Mouse (Mus musculus): ENCODE data around the gene Zfp568. TPM values are rescaled to one million over a fixed set of nuclear protein-coding genes. Genes with fewer than 3 reads are reported as not detected.
A peak's percentile ranks its signal among the peaks of the same experiment; 100 is the strongest.
"Not testable (repeated sequence)": the region's sequence is repeated elsewhere in the genome, so short reads cannot be mapped to it uniquely, and the experiment has no call there.

The Zfp568 gene
- total and polyA plus RNA-seq, 2 experiments from 2014 or later, result 2.1 to 7.3 TPM

- peak within 1 kb of the TSS; percentile 94 for H3K27ac ChIP-seq (ENCODE audit: low read depth, low read length)
- H3K4me2 ChIP-seq (ENCODE audit: low read depth), result peak within 1 kb of the TSS; percentile 57
- no peaks in the 10 kb centered on the region for H3K9me3 ChIP-seq (ENCODE audit: low read length)
- peak; percentile 87 for ATAC-seq
- H3K27me3 ChIP-seq (ENCODE audit: insufficient read depth, low read length), result no peaks in the 10 kb centered on the region
- peak within 1 kb of the TSS; percentile 89 for H3K9ac ChIP-seq
- no peaks in the 10 kb centered on the region; the same call in 1 of the 2 replicates for H3K36me3 ChIP-seq (ENCODE audit: insufficient read depth)
- 3% methylated on average over 52 of the region's 52 CpGs for WGBS
- DNase-seq, result peak; percentile 85
- H3K4me1 ChIP-seq (ENCODE audit: insufficient read depth), result peaks cover 6% of the 10 kb centered on the region
- peak; percentile 36 for TF ChIP-seq CTCF (IDR thresholded peaks at IDR 0.05; ENCODE audit: low read depth)
- H3K4me3 ChIP-seq (ENCODE audit: low read depth, low read length), result peak within 1 kb of the TSS; percentile 64
Observed at GRCm38 (mm10) chr7:29953513-29954401, 30.0 kb upstream of the Zfp568 start, which contains the start of gene Zfp74. Gene Zfp74, minus strand, starts transcription at chr7:29954089.

- Histone ChIP-seq H3K4me3 (ENCODE audit: low read depth, low read length) (peak overlapping the region; percentile 64; the same call in 1 of the 2 replicates), H3K27ac (ENCODE audit: low read depth, low read length) (no peak overlapping the region), H3K27me3 (ENCODE audit: insufficient read depth, low read length) (no peaks in the 10 kb centered on the region), H3K9me3 (ENCODE audit: low read length) (no peaks in the 10 kb centered on the region), H3K36me3 (ENCODE audit: insufficient read depth) (no peaks in the 10 kb centered on the region), H3K9ac (no peak overlapping the region), H3K4me2 (ENCODE audit: low read depth) (peak overlapping the region; percentile 57; the same call in 1 of the 2 replicates), H3K4me1 (ENCODE audit: insufficient read depth) (peaks cover 6% of the 10 kb centered on the region)
- TF ChIP-seq CTCF (IDR thresholded peaks at IDR 0.05; ENCODE audit: low read depth), result peak; percentile 64
- ATAC-seq (no peak), DNase-seq (peak; percentile 43)
- WGBS, result 18% methylated on average over 4 of the region's 4 CpGs
Observed at GRCm38 (mm10) chr7:29954731-29955130, 29.0 kb upstream of the Zfp568 start.

- Histone ChIP-seq H3K9ac (no peak overlapping the region), H3K9me3 (ENCODE audit: low read length) (no peaks in the 10 kb centered on the region), H3K4me2 (ENCODE audit: low read depth) (no peak overlapping the region), H3K27me3 (ENCODE audit: insufficient read depth, low read length) (no peaks in the 10 kb centered on the region), H3K4me3 (ENCODE audit: low read depth, low read length) (no peak overlapping the region), H3K36me3 (ENCODE audit: insufficient read depth) (no peaks in the 10 kb centered on the region), H3K27ac (ENCODE audit: low read depth, low read length) (no peak overlapping the region), H3K4me1 (ENCODE audit: insufficient read depth) (peaks cover 6% of the 10 kb centered on the region)
- DNase-seq, result no peak
- no peak for ATAC-seq
- WGBS, result 68% methylated on average over 10 of the region's 10 CpGs
- TF ChIP-seq CTCF (IDR thresholded peaks at IDR 0.05; ENCODE audit: low read depth), result no peak
Observed at GRCm38 (mm10) chr7:29956257-29956656, 27.5 kb upstream of the Zfp568 start.

- TF ChIP-seq CTCF (IDR thresholded peaks at IDR 0.05; ENCODE audit: low read depth), result no peak
- no peak for ATAC-seq
- no peak for DNase-seq
- Histone ChIP-seq H3K4me3 (ENCODE audit: low read depth, low read length) (no peak overlapping the region), H3K27me3 (ENCODE audit: insufficient read depth, low read length) (no peaks in the 10 kb centered on the region), H3K9me3 (ENCODE audit: low read length) (no peaks in the 10 kb centered on the region), H3K4me1 (ENCODE audit: insufficient read depth) (no peaks in the 10 kb centered on the region), H3K36me3 (ENCODE audit: insufficient read depth) (no peaks in the 10 kb centered on the region), H3K4me2 (ENCODE audit: low read depth) (no peak overlapping the region), H3K9ac (no peak overlapping the region), H3K27ac (ENCODE audit: low read depth, low read length) (no peak overlapping the region)
- 89% methylated on average over 11 of the region's 11 CpGs for WGBS
Observed at GRCm38 (mm10) chr7:29958125-29958724, 25.5 kb upstream of the Zfp568 start.

- no peaks in the 10 kb centered on the region for H3K9me3 ChIP-seq (ENCODE audit: low read length)
- H3K9ac ChIP-seq, result no peak overlapping the region
- 65% methylated on average over 3 of the region's 3 CpGs for WGBS
- no peak for TF ChIP-seq CTCF (IDR thresholded peaks at IDR 0.05; ENCODE audit: low read depth)
- H3K4me1 ChIP-seq (ENCODE audit: insufficient read depth), result no peaks in the 10 kb centered on the region
- H3K27ac ChIP-seq (ENCODE audit: low read depth, low read length), result no peak overlapping the region
- no peaks in the 10 kb centered on the region for H3K36me3 ChIP-seq (ENCODE audit: insufficient read depth)
- no peak for ATAC-seq
- H3K27me3 ChIP-seq (ENCODE audit: insufficient read depth, low read length), result no peaks in the 10 kb centered on the region
- no peak overlapping the region for H3K4me3 ChIP-seq (ENCODE audit: low read depth, low read length)
- DNase-seq, result no peak
- no peak overlapping the region for H3K4me2 ChIP-seq (ENCODE audit: low read depth)
Observed at GRCm38 (mm10) chr7:29959004-29959403, 24.8 kb upstream of the Zfp568 start.

- not testable (repeated sequence) for H3K27ac ChIP-seq (ENCODE audit: low read depth, low read length); ATAC-seq; DNase-seq; H3K4me3 ChIP-seq (ENCODE audit: low read depth, low read length); H3K4me1 ChIP-seq (ENCODE audit: insufficient read depth); H3K36me3 ChIP-seq (ENCODE audit: insufficient read depth); H3K9me3 ChIP-seq (ENCODE audit: low read length); H3K27me3 ChIP-seq (ENCODE audit: insufficient read depth, low read length); H3K4me2 ChIP-seq (ENCODE audit: low read depth); H3K9ac ChIP-seq
- 57% methylated on average over 34 of the region's 39 CpGs for WGBS
Observed at GRCm38 (mm10) chr7:29965115-29965810, 18.5 kb upstream of the Zfp568 start.
